ENCODE assay signal across 7 mouse cellular contexts in the genomic region with DNA sequence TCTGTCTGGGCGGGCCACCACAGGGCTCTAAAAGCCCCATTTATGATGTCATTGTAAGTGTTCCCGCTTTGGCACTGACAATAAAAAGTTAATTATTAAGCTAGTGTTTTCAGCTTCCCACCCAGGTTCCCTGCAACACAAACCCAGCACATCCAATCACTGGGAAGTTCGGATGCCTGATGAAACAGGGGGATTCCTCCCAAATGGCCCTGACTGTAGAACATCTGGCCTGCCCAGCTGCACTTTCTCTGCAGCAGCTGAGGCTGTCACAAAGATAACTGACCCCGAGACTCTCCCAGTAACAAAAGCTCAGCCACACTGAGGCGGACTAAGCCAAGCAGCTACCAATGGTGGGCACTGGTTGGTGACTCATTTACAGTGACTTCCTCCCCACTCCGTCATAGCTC. TPM values are rescaled to one million over a fixed set of nuclear protein-coding genes. Genes with fewer than 3 reads are reported as not detected.
DNase-seq lines count a peak whose midpoint lies in the region; ATAC-seq lines count a peak whose summit lies in the region.

No protein-coding gene starts in this region.

- peaks cover 7% of the 10 kb centered on the region for H3K4me1 ChIP-seq in limb, embryonic 11.5 days (ENCODE audit: control insufficient read depth, insufficient read depth, low read length)
- peaks cover 8% of the 10 kb centered on the region; the same call in 1 of the 2 replicates for H3K4me1 ChIP-seq in midbrain, embryonic 14.5 days (ENCODE audit: control insufficient read depth, insufficient read depth, low read length)

- DNase-seq in embryo, embryonic 10.5 days (ENCODE audit: low spot score), result peak; percentile 55
- peak; percentile 43 to 67 for DNase-seq in heart, postnatal 14 days
- peak; percentile 37 for DNase-seq in limb, embryonic 11.5 days (ENCODE audit: low spot score)
- DNase-seq in mesoderm, embryonic 11.5 days (ENCODE audit: low read depth, low spot score), result peak; percentile 62
- DNase-seq in midbrain, embryonic 14.5 days, result no peak
- no peak for DNase-seq in cerebellum, adult 9-10 months

- H3K36me3 ChIP-seq in limb, embryonic 11.5 days (ENCODE audit: control insufficient read depth, insufficient read depth, low read length), result no peaks in the 10 kb centered on the region
- H3K36me3 ChIP-seq in midbrain, embryonic 14.5 days (ENCODE audit: control insufficient read depth, insufficient read depth, low read length), result 0 out of 2 replicates have a peak, but pooled peaks cover 5% of the 10 kb centered on the region

- no peak; the same call in 1 of the 2 replicates for ATAC-seq in limb, embryonic 11.5 days (ENCODE audit: insufficient number of reproducible peaks, low FRiP score, low TSS enrichment, low read depth)
- no peak for ATAC-seq in midbrain, embryonic 14.5 days (ENCODE audit: low FRiP score, low TSS enrichment)
- no peak for ATAC-seq in frontal cortex, adult (ENCODE audit: low TSS enrichment)

- H3K9ac ChIP-seq in limb, embryonic 11.5 days (ENCODE audit: low read length), result no peak overlapping the region
- H3K9ac ChIP-seq in midbrain, embryonic 14.5 days (replicated peaks; ENCODE audit: low read length), result no peak overlapping the region

- no peak overlapping the region for H3K27ac ChIP-seq in limb, embryonic 11.5 days (replicated peaks; ENCODE audit: low read depth, low read length)
- H3K27ac ChIP-seq in midbrain, embryonic 14.5 days (replicated peaks; ENCODE audit: low read depth, low read length), result no peak overlapping the region

- H3K4me3 ChIP-seq in limb, embryonic 11.5 days (ENCODE audit: low read depth, low read length), result no peak overlapping the region
- H3K4me3 ChIP-seq in midbrain, embryonic 14.5 days (replicated peaks; ENCODE audit: low read depth, low read length), result no peak overlapping the region

- WGBS in limb, embryonic 11.5 days, result 16% methylated on average over 6 of the region's 6 CpGs
- 73% methylated on average over 6 of the region's 6 CpGs for WGBS in midbrain, embryonic 14.5 days

- no peak overlapping the region for H3K4me2 ChIP-seq in limb, embryonic 11.5 days (ENCODE audit: low read depth, severe bottlenecking)
- no peak overlapping the region for H3K4me2 ChIP-seq in midbrain, embryonic 14.5 days (ENCODE audit: low read length)

- intact Hi-C loops in heart, postnatal 14 days (cut with DNase I), result no loop called here

- no peaks in the 10 kb centered on the region for H3K27me3 ChIP-seq in limb, embryonic 11.5 days (ENCODE audit: control insufficient read depth, insufficient read depth, low read length)
- no peaks in the 10 kb centered on the region for H3K27me3 ChIP-seq in midbrain, embryonic 14.5 days (ENCODE audit: control insufficient read depth, insufficient read depth, low read length)

- no peaks in the 10 kb centered on the region for H3K9me3 ChIP-seq in limb, embryonic 11.5 days (ENCODE audit: control insufficient read depth, low read length)
- no peaks in the 10 kb centered on the region for H3K9me3 ChIP-seq in midbrain, embryonic 14.5 days (ENCODE audit: control insufficient read depth, low read length)

RNA-seq across cellular contexts. Expression of gene Ric8b, which starts 31.2 kb away (rescaled TPM):
- total RNA-seq in heart, postnatal 14 days (2021), result 10 to 100 TPM; 25.4 to 26.4 TPM
- polyA plus RNA-seq in limb, embryonic 11.5 days (2014; fragmentation: Nextera tagmentation; extraction: Ambion mirVana), result 26.0 and 28.2 TPM in 2 replicates
- 44.7 and 48.5 TPM in 2 replicates for polyA plus RNA-seq in midbrain, embryonic 14.5 days (2014; fragmentation: Nextera tagmentation; extraction: Ambion mirVana)

Comparison
In these comparisons a context has a peak if more than half of its experiments do, and no peak if none do; other contexts are left out.
1. DNase-seq: peak in embryo, embryonic 10.5 days (single experiment), heart, postnatal 14 days (2 of 2), limb, embryonic 11.5 days (single experiment) and mesoderm, embryonic 11.5 days (single experiment); none in midbrain, embryonic 14.5 days (single experiment) and cerebellum, adult 9-10 months (single experiment).